Mouse (Mus musculus): ENCODE data around the gene Larp1. TPM values are rescaled to one million over a fixed set of nuclear protein-coding genes. Genes with fewer than 3 reads are reported as not detected.

Larp1 gene
- polyA plus RNA-seq (2017; shearing (Covaris generic)): 10 to 100 TPM; 87.6 to 97.3 TPM

GRCm38 (mm10) chr11:58009051-58009515, at the start of gene Larp1:
Larp1 (plus strand) TSS chr11:58009064.

GRCm38 (mm10) chr11:58093021-58093528, 84.2 kb downstream of the Larp1 start, which contains the start of gene Gm12248:
Gm12248 (minus strand) TSS chr11:58093134.

GRCm38 (mm10) chr11:58103697-58104306, 94.9 kb downstream of the Larp1 start, which contains the start of gene Cnot8:
Cnot8 (plus strand) TSS chr11:58104153.

Other genes starting within 250 kb of the Larp1 start
- gene Sap30l, start 207.4 kb upstream of the Larp1 start, polyA plus RNA-seq (2017; shearing (Covaris generic)): 10 to 100 TPM; 67.0 to 70.6 TPM
- gene Hand1, start 176.2 kb upstream of the Larp1 start, polyA plus RNA-seq (2017; shearing (Covaris generic)): under 1 TPM in 1 of 2 experiments, not detected in 1; 0.31 TPM
- under 1 TPM in 1 of 2 experiments, not detected in 1; 0.14 TPM for gene Gm12248, start 84.1 kb downstream of the Larp1 start, polyA plus RNA-seq (2017; shearing (Covaris generic))
- gene Cnot8, start 95.1 kb downstream of the Larp1 start, polyA plus RNA-seq (2017; shearing (Covaris generic)): 100 to 1,000 TPM in 1 of 2 experiments, 10 to 100 TPM in 1; 89.1 to 135 TPM
- gene Gemin5, start 159.5 kb downstream of the Larp1 start, polyA plus RNA-seq (2017; shearing (Covaris generic)): 10 to 100 TPM; 15.1 to 16.7 TPM
- gene Mrpl22, start 162.6 kb downstream of the Larp1 start, polyA plus RNA-seq (2017; shearing (Covaris generic)): 10 to 100 TPM; 61.6 to 64.3 TPM
- gene Igtp, start 190.5 kb downstream of the Larp1 start, polyA plus RNA-seq (2017; shearing (Covaris generic)): 100 to 1,000 TPM; 321 to 381 TPM
- gene Irgm2, start 190.6 kb downstream of the Larp1 start, polyA plus RNA-seq (2017; shearing (Covaris generic)): 10 to 100 TPM; 48.7 to 53.3 TPM